Mouse (Mus musculus): ENCODE measurements around the gene Dnaja3.

DNA sequence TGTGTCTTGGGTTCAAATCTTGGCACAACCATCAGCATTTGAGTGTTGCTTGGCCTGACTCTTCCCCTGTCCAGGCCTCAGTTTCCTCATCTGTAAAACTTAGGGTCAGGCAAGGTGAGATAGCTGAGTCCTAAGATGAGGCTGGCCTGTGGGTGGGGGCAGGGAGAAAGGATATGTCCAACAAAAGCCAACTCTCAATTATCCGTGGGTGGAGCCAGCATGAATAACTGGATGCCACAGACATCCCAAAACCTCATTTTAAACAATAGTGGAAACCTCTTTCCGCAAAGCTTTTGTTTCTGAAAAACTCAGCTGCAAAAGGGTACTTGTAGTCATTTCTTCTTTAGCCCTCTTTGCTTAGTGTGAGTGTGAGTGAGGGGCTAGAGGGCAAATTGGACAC is 43.0 kb upstream of the Dnaja3 start:
- TF ChIP-seq CTCF (IDR thresholded peaks at IDR 0.05; ENCODE audit: low read depth, low read length) = no peak
- no peak for TF ChIP-seq TAL1 (conservative IDR thresholded peaks at IDR 0.05; ENCODE audit: low read depth, low read length)
- no peak for TF ChIP-seq POLR2AphosphoS5 (IDR thresholded peaks at IDR 0.05; ENCODE audit: insufficient replicate concordance, low read depth, low read length)
- TF ChIP-seq GATA1 (IDR thresholded peaks at IDR 0.05; ENCODE audit: borderline replicate concordance, low read length) = no peak
- no peak for TF ChIP-seq GATA2 (IDR thresholded peaks at IDR 0.05; ENCODE audit: borderline replicate concordance, low read depth, low read length)

Measured in G1E (cell line).